Mouse (Mus musculus) bone marrow, adult 2 months (tissue): ENCODE measurements around the gene Mcrip1.

Experiments used
- CTCF ChIP-seq: fragments of 200-500 bp; IDR thresholded peaks from 2 replicates; pipeline ENCODE4 v1.5.1; 2011; ENCODE audit warnings: low read length, control low read depth; ENCODE audit not compliant: control insufficient read depth, insufficient read depth
- POLR2A ChIP-seq: fragments of 200-500 bp; IDR thresholded peaks from 2 replicates; pipeline ENCODE4 v1.6.1; 2011; ENCODE audit warnings: low read depth, mild to moderate bottlenecking, control low read depth, low read length, borderline replicate concordance; ENCODE audit not compliant: control insufficient read depth

- no peak for TF ChIP-seq CTCF
- TF ChIP-seq POLR2A = no peak
Measured at GRCm38 (mm10) chr11:120575046-120575445, 25.5 kb upstream of the Mcrip1 start.
